Mouse (Mus musculus): ENCODE measurements around the gene Nfkbia.

- TF ChIP-seq CTCF (IDR thresholded peaks at IDR 0.05; ENCODE audit: low read depth) = no peak
- TF ChIP-seq EP300 (optimal IDR thresholded peaks at IDR 0.05) = no peak
These were observed 42.0 kb downstream of the Nfkbia start for GRCm38 (mm10) chr12:55450421-55450820.
